Mouse (Mus musculus): Measurements from ENCODE around the gene Adam19.

- TF ChIP-seq POLR2A (IDR thresholded peaks at IDR 0.05; ENCODE audit: insufficient read depth, low read length) (no peak), CTCF (IDR thresholded peaks at IDR 0.05; ENCODE audit: low read depth, low read length) (no peak)
Measured at GRCm38 (mm10) chr11:46021850-46022249, 33.9 kb upstream of the Adam19 start.

Measured in ES-Bruce4 (cell line).